Mouse (Mus musculus): ENCODE measurements at regions not wholly inside any gene's neighbourhood (a gene's known extent, or its start where the extent isn't known, plus 50 kb on each side); places are given as distances from the start of the nearest gene placed in this dataset.

DNA sequence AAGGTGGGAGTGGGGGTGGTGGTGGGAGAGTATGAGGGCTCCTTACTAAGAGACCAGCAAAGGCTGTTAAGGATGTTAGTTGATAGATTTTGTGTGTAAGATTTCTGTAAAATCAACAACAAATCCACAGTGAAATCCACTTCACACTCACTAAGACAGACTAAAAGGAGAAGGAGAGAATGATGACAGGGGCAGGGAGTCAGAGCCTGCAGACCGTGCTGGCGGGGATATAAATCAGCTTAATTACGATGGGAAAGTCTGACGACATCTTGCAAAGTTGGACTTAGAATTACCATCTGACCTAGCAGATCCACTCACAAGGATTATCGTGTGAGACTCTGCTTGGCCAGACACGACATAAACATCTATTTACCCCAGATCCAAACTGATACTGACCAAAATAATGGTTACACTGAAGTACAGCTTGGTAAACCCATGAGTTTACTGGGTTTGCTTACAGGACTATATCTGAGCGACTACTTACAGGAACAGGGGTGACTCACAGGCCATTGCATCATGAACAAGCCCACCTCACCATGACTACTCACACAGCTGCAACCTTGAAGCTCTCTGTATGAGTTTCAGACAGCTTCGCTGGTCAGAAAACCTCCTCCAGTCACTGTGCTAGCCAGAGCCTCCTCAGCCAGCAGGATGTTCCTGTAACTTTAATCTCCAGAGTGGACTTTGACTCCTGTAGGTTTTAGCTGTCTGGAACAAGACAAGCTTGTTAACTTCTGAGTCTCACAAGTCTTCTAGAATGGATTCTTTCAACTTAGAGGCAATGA lies 50.5 kb upstream of the Ednra start:
- H3K9ac ChIP-seq (ENCODE audit: low read depth, low read length) = no peak overlapping the region
- H3K36me3 ChIP-seq (ENCODE audit: control insufficient read depth, insufficient read depth, low read length) = no peaks in the 10 kb centered on the region
- 80% methylated on average over 8 of the region's 8 CpGs for WGBS
- H3K4me2 ChIP-seq (ENCODE audit: low read length) = no peak overlapping the region
- no peaks in the 10 kb centered on the region for H3K4me1 ChIP-seq (ENCODE audit: control insufficient read depth, insufficient read depth, low read depth, low read length)
- no peak overlapping the region for H3K4me3 ChIP-seq (ENCODE audit: low read length)
- no peaks in the 10 kb centered on the region for H3K27me3 ChIP-seq (replicated peaks; ENCODE audit: control insufficient read depth, insufficient read depth, low read length)
- no peaks in the 10 kb centered on the region for H3K9me3 ChIP-seq (ENCODE audit: control insufficient read depth, low read length)
- no peak for ATAC-seq
- no peak overlapping the region for H3K27ac ChIP-seq (ENCODE audit: low read depth, low read length)

DNA sequence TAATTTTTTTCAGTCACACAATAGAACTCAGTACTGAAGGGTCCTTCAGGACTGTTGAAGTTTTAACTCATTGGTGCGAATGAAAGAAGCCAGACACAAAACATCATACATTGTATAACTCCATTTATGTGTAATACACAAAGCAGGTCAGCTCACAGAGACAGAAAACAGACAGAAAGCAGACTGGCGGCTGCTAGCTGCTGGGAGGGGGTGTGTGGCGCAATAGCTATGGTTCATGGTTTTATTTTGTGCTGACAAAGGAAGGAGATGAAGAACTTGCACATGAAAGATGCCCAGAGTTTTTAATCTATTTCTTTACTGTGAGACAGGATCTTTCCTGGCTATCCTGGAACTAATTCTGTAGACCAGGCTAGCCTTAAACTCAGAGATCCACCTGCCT lies 51.3 kb upstream of the Ednra start:
- no peak for ATAC-seq
- no peaks in the 10 kb centered on the region for H3K36me3 ChIP-seq (ENCODE audit: control insufficient read depth, insufficient read depth, low read length)

DNA sequence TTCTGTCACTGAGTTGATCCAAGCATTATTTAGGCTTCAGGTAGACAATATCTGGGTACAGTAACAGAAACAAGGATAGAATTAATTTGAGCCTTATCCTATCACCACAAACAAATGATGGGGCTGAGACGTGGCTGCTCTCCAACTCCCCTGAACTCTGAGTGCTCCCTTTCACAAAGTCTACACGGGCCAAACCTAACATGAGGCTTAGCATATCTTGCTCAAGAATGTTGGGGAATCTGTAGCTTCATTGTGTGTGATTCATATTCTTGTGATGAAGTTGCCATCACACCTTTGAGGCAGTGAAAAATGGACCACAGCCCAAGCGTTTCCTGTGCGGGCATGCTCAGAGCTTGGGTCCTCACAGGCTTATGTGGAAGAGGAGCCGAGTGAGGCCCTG lies 53.3 kb upstream of the Ednra start:
- H3K36me3 ChIP-seq (ENCODE audit: control insufficient read depth, insufficient read depth, low read length) = no peaks in the 10 kb centered on the region
- no peak overlapping the region for H3K9ac ChIP-seq (ENCODE audit: low read depth, low read length)
- H3K4me2 ChIP-seq (ENCODE audit: low read length) = no peak overlapping the region
- H3K27ac ChIP-seq (ENCODE audit: low read depth, low read length) = no peak overlapping the region
- 85% methylated on average over 5 of the region's 5 CpGs for WGBS
- H3K9me3 ChIP-seq (ENCODE audit: control insufficient read depth, low read length) = no peaks in the 10 kb centered on the region
- H3K4me1 ChIP-seq (ENCODE audit: control insufficient read depth, insufficient read depth, low read depth, low read length) = no peaks in the 10 kb centered on the region
- no peak for ATAC-seq
- H3K27me3 ChIP-seq (replicated peaks; ENCODE audit: control insufficient read depth, insufficient read depth, low read length) = no peaks in the 10 kb centered on the region
- no peak overlapping the region for H3K4me3 ChIP-seq (ENCODE audit: low read length)

More for the DNA sequence above, 51.3 kb upstream of the Ednra start:
- H3K4me1 ChIP-seq (ENCODE audit: control insufficient read depth, insufficient read depth, low read depth, low read length) = no peaks in the 10 kb centered on the region
- H3K27ac ChIP-seq (ENCODE audit: low read depth, low read length) = no peak overlapping the region
- no peaks in the 10 kb centered on the region for H3K9me3 ChIP-seq (ENCODE audit: control insufficient read depth, low read length)
- no peak overlapping the region for H3K4me3 ChIP-seq (ENCODE audit: low read length)
- no peak overlapping the region for H3K9ac ChIP-seq (ENCODE audit: low read depth, low read length)
- no peaks in the 10 kb centered on the region for H3K27me3 ChIP-seq (replicated peaks; ENCODE audit: control insufficient read depth, insufficient read depth, low read length)
- WGBS = 92% methylated on average over 3 of the region's 3 CpGs
- H3K4me2 ChIP-seq (ENCODE audit: low read length) = no peak overlapping the region

DNA sequence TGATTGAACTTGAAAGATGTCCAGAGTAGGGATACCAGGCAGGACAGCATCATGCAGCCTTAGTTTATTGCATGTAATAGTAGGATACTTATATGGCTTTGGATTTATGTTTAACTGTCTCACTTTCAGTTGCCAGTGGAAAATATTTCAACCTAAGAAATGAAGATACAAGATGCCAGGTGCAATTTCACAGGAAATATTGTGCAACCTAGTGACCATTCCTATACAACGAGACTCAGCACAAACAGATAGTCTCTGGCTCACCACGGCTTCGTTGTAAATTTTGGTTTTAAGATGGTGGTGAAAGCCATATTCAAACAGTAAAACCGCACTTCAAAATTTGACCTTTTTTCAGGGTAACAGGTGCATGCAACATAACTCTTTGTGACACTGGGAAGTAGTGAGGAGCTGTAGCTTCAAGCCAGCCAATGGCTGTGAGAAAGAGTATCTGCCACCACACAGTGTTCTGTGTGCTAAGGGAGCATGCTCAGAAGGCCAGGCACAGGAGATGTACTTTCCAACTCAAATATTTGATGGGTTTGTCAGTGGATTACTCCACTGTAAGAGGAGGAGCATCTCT lies 61.5 kb upstream of the Ednra start:
- 93% methylated on average over 4 of the region's 4 CpGs for WGBS
- Histone ChIP-seq H3K4me3 (ENCODE audit: low read length) (no peak overlapping the region), H3K4me1 (ENCODE audit: control insufficient read depth, insufficient read depth, low read depth, low read length) (no peaks in the 10 kb centered on the region), H3K27me3 (replicated peaks; ENCODE audit: control insufficient read depth, insufficient read depth, low read length) (no peaks in the 10 kb centered on the region), H3K4me2 (ENCODE audit: low read length) (no peak overlapping the region), H3K27ac (ENCODE audit: low read depth, low read length) (no peak overlapping the region), H3K36me3 (ENCODE audit: control insufficient read depth, insufficient read depth, low read length) (no peaks in the 10 kb centered on the region), H3K9me3 (ENCODE audit: control insufficient read depth, low read length) (no peaks in the 10 kb centered on the region), H3K9ac (ENCODE audit: low read depth, low read length) (no peak overlapping the region)
- no peak for ATAC-seq

DNA sequence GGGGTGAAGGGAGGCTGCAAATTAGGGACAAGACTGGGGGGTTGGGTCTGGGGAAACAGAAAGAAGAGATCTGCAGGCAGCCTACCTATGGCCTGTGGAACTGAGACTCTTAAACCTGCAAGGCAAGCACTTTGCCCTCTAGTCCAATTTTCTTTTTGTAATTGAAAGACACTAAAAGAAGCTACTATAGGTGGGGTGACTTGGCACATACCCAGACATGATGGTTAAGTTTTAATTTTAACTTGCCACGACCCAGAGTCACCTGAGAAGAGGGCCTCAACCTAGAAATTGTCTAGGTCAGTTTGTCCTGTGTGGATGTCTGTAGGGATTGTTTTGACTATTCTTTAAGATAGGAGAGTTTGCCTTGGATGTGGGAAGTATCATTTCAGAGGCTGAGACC lies 70.6 kb upstream of the Ednra start:
- Histone ChIP-seq H3K4me1 (ENCODE audit: control insufficient read depth, insufficient read depth, low read depth, low read length) (no peaks in the 10 kb centered on the region), H3K4me2 (ENCODE audit: low read length) (no peak overlapping the region), H3K36me3 (ENCODE audit: control insufficient read depth, insufficient read depth, low read length) (no peaks in the 10 kb centered on the region), H3K9ac (ENCODE audit: low read depth, low read length) (no peak overlapping the region), H3K27me3 (replicated peaks; ENCODE audit: control insufficient read depth, insufficient read depth, low read length) (no peaks in the 10 kb centered on the region), H3K9me3 (ENCODE audit: control insufficient read depth, low read length) (no peaks in the 10 kb centered on the region), H3K4me3 (ENCODE audit: low read length) (no peak overlapping the region), H3K27ac (ENCODE audit: low read depth, low read length) (no peak overlapping the region)
- no peak for ATAC-seq
- WGBS = 71% methylated on average over 1 of the region's 1 CpGs

DNA sequence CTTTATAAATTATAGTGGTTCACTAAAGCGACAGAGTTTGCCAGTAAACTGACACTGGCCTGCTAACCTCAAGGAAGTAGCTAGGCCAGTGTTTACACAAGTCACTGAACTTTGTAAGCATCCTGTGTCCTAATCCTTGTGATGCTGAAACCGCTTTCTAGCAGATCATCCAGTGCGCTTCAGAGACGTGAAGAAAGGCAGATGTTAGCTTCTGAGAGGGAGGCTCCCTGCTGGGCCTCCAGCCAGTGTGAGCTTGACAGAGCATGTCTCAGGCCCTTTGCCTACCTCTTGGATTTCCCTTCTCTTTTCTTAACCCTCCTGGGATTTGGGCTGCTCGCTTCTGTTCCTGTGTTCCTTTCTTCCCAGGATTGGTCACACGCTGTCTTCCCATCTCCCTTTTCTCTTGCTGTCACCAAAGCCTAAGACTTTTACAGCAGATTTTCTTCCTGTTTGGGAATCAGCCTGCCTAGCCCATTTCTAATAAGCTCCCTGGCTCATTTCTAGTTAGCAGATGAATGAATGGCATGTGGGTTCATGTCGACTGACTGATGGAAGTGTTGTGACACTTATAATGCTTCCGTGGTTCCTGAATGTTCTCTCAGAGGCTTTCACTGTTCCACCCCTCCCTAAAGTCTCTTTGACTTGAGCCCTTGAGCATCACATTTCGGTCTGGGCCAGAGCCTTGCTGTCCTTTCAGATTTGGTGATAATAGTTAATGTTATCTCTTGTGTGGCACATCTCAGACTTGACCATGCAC lies 79.1 kb upstream of the Ednra start:
- Histone ChIP-seq H3K9me3 (ENCODE audit: control insufficient read depth, low read length) (no peaks in the 10 kb centered on the region), H3K4me2 (ENCODE audit: low read length) (no peak overlapping the region)
- 76% methylated on average over 9 of the region's 9 CpGs for WGBS

DNA sequence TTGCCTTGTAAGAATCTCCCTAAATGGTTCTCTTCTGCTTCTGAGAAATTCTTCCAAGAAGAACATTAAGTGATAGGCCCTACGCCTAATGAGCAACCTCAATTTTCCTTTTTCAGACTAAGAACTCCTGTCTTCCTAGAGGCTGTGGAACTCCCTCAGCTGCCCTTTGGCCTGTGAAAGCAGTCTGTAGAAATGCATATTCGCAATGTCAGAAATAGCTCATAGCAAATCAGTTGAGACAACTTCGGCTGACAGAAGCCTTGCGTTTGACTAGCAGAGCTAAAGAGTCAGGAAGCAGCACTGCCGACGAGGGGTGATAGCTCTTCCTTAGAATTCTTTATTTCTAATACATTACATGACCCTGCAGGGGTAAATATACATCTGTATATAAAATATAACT lies 80.3 kb upstream of the Ednra start:
- H3K4me3 ChIP-seq (ENCODE audit: low read length) = no peak overlapping the region
- no peak overlapping the region for H3K4me2 ChIP-seq (ENCODE audit: low read length)
- H3K27ac ChIP-seq (ENCODE audit: low read depth, low read length) = no peak overlapping the region
- no peak overlapping the region for H3K9ac ChIP-seq (ENCODE audit: low read depth, low read length)
- 87% methylated on average over 6 of the region's 6 CpGs for WGBS
- H3K27me3 ChIP-seq (replicated peaks; ENCODE audit: control insufficient read depth, insufficient read depth, low read length) = no peaks in the 10 kb centered on the region
- no peaks in the 10 kb centered on the region for H3K9me3 ChIP-seq (ENCODE audit: control insufficient read depth, low read length)
- no peaks in the 10 kb centered on the region for H3K4me1 ChIP-seq (ENCODE audit: control insufficient read depth, insufficient read depth, low read depth, low read length)
- no peak for ATAC-seq
- H3K36me3 ChIP-seq (ENCODE audit: control insufficient read depth, insufficient read depth, low read length) = no peaks in the 10 kb centered on the region

More for the DNA sequence above, 79.1 kb upstream of the Ednra start:
- H3K27me3 ChIP-seq (replicated peaks; ENCODE audit: control insufficient read depth, insufficient read depth, low read length) = no peaks in the 10 kb centered on the region
- H3K4me1 ChIP-seq (ENCODE audit: control insufficient read depth, insufficient read depth, low read depth, low read length) = no peaks in the 10 kb centered on the region
- no peaks in the 10 kb centered on the region for H3K36me3 ChIP-seq (ENCODE audit: control insufficient read depth, insufficient read depth, low read length)
- no peak for ATAC-seq
- H3K4me3 ChIP-seq (ENCODE audit: low read length) = no peak overlapping the region
- H3K27ac ChIP-seq (ENCODE audit: low read depth, low read length) = no peak overlapping the region
- H3K9ac ChIP-seq (ENCODE audit: low read depth, low read length) = no peak overlapping the region

DNA sequence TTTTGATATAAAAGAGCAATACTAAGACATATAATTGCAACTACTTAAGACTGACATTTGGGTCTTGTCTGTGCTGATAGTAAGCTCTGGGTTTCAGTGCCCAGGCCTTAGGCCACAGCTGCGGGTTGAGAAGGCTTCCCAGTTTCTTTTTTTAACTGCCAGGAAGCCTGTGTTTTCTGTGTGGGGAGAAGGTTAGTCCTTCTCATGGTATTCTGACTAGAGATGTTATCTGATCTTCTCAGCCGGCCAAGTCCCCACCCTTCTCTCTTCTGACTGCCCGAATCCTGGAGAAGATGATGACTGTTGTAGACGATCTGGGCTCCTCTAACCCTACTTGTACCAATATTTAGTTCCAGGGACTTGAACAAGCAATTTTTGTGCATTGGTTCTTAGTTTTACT lies 80.7 kb upstream of the Ednra start:
- no peak for ATAC-seq
- no peak overlapping the region for H3K4me2 ChIP-seq (ENCODE audit: low read length)
- no peaks in the 10 kb centered on the region for H3K27me3 ChIP-seq (replicated peaks; ENCODE audit: control insufficient read depth, insufficient read depth, low read length)
- no peak overlapping the region for H3K27ac ChIP-seq (ENCODE audit: low read depth, low read length)
- no peaks in the 10 kb centered on the region for H3K9me3 ChIP-seq (ENCODE audit: control insufficient read depth, low read length)
- H3K4me1 ChIP-seq (ENCODE audit: control insufficient read depth, insufficient read depth, low read depth, low read length) = no peaks in the 10 kb centered on the region
- no peak overlapping the region for H3K4me3 ChIP-seq (ENCODE audit: low read length)
- 81% methylated on average over 4 of the region's 4 CpGs for WGBS
- no peak overlapping the region for H3K9ac ChIP-seq (ENCODE audit: low read depth, low read length)
- H3K36me3 ChIP-seq (ENCODE audit: control insufficient read depth, insufficient read depth, low read length) = no peaks in the 10 kb centered on the region

DNA sequence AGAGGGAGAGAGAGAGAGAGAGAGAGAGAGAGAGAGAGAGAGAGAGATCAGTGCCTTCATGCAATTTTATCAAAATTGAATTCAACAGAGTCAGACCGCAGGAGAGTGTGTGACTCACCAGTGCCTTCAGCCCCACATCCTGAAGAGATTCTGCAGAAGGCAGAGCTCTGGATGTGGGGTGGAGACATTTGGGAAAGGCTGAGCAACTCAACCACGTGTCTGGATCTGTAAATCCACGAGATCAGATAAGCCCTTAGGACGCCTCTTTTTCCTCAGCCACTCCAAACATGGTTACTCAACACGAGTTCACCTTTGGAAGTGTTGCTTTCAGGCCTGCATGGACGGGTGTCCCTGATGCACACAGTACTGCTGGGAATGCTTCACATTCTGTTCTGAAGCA lies 81.4 kb upstream of the Ednra start:
- Histone ChIP-seq H3K27me3 (replicated peaks; ENCODE audit: control insufficient read depth, insufficient read depth, low read length) (no peaks in the 10 kb centered on the region), H3K4me3 (ENCODE audit: low read length) (no peak overlapping the region), H3K4me2 (ENCODE audit: low read length) (no peak overlapping the region), H3K36me3 (ENCODE audit: control insufficient read depth, insufficient read depth, low read length) (no peaks in the 10 kb centered on the region), H3K27ac (ENCODE audit: low read depth, low read length) (no peak overlapping the region), H3K9me3 (ENCODE audit: control insufficient read depth, low read length) (no peaks in the 10 kb centered on the region), H3K4me1 (ENCODE audit: control insufficient read depth, insufficient read depth, low read depth, low read length) (no peaks in the 10 kb centered on the region), H3K9ac (ENCODE audit: low read depth, low read length) (no peak overlapping the region)
- WGBS = 87% methylated on average over 6 of the region's 6 CpGs
- no peak for ATAC-seq

Measured in hindbrain, embryonic 16.5 days (tissue).